Mouse (Mus musculus) erythroblast, embryonic 14.5 days (primary cell): ENCODE results near the gene Agap1.

Source experiments
- GATA1 ChIP-seq: IDR thresholded peaks from 2 replicates; pipeline ENCODE4 v1.6.1; 2012; ENCODE audit warnings: low read length, inconsistent platforms, mixed read lengths
- TAL1 ChIP-seq: IDR thresholded peaks from 3 replicates; pipeline ENCODE4 v1.6.1; 2012; ENCODE audit warnings: low read length, inconsistent platforms, mixed read lengths

- TF ChIP-seq TAL1 (no peak), GATA1 (no peak)
These were observed 487.9 kb downstream of the Agap1 start for GRCm38 (mm10) chr1:89942395-89942976.
